Mouse (Mus musculus): ENCODE results near the gene Zfpm1. TPM values are rescaled to one million over a fixed set of nuclear protein-coding genes. Genes with fewer than 3 reads are reported as not detected.
A peak's percentile ranks its signal among the peaks of the same experiment; 100 is the strongest.

Zfpm1 gene
- total RNA-seq, 2 experiments from 2014 or later, result 25.5 to 26.9 TPM

- peak; percentile 89 to 91 for DNase-seq
- intact Hi-C loops (cut with DNase I), result loop anchor here (1.0 to 5.0 kb wide), 3 partner anchors 60 to 174 kb away; no protein-coding TSS in a partner anchor
Measured at GRCm38 (mm10) chr8:122273152-122273551, 8.8 kb upstream of the Zfpm1 start.

DNA sequence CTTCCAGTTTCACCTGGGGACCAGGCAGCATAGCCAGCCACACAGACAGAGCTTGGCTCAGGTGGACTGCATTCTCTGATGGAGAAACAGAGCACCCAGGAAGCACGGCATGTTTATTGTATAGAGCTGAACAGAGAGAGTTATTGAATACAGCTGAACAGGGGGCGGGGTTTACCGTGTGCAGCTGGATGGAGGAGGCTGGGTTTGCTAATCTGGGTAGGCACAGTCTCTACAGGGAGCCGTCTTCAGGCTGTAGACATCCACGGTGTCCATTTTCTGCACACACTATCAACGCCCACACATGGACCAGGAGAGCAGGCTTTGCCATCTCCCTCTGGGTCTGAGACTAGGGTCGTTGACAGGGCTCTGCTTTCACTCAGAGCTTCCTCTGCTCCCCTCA, 8.1 kb upstream of the Zfpm1 start:
- DNase-seq, result no peak
- intact Hi-C loops (cut with DNase I), result loop anchor here (1.0 to 5.0 kb wide), 3 partner anchors 59 to 173 kb away; no protein-coding TSS in a partner anchor

- DNase-seq, result no peak
- intact Hi-C loops (cut with DNase I), result loop anchor here (5.0 kb wide), 1 partner anchor 172 kb away; no protein-coding TSS in a partner anchor
Measured at GRCm38 (mm10) chr8:122274651-122275391, 7.1 kb upstream of the Zfpm1 start.

DNA sequence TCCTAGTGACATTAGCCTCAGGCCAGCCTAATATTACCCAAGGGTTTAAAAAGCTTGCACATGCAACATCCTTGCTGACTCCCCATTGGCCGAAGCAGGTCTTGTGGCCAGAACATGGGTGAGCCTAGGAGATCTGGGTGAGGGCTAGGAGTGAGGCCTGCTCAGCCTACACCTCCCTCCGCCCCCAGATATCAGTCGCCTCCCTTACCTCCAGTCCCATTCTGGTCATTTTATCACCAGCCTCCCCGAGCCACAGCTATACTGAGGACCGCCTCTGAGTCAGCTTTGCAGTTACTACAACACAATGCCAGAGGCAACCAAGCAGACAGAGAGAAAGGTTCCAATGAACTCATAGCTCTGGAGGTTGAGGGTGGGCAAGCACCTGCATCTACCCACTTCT, 5.6 kb upstream of the Zfpm1 start:
- intact Hi-C loops (cut with DNase I), result no loop called here
- DNase-seq, result no peak

DNA sequence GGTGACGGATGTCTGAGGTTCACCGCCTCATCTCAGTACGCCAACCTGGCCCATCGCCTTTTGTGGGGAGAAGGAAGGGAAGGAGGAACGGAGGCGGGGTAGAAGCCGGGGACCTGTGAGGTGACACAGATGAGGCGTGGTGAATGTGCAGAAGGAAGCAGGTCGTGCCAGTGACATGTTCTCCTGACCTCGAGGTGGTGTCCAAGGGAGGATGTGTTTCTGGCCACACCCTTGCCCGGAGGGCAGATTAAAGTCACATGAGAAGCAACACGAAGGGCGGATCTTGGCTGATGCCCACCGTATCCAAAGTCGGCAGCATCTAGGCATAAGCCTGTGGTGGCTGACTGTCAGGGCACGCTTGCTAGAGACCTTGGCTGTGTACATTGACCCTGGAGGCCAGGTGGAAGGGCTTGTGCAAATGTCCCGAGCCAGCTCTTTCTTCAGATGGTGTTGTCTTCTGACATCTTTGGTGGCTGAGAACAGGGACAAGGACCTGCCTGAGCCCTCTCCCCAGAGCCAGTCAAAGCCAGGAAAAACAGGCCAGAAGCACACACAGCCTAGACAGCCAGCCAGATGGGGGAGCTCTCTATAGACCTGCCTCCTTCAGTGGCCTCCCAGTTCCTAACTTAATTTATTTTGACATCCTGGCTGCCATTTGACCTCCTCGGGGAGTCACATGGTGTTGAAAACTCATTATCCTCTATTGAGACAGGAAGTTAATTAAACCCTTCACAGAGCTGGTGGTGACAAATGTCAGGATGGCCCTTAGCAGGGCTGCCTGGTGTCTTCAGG, 4.5 kb upstream of the Zfpm1 start:
- intact Hi-C loops (cut with DNase I), result no loop called here
- DNase-seq, result no peak

- intact Hi-C loops (cut with DNase I), result no loop called here
Measured at GRCm38 (mm10) chr8:122280156-122280555, 1.8 kb upstream of the Zfpm1 start.

DNA sequence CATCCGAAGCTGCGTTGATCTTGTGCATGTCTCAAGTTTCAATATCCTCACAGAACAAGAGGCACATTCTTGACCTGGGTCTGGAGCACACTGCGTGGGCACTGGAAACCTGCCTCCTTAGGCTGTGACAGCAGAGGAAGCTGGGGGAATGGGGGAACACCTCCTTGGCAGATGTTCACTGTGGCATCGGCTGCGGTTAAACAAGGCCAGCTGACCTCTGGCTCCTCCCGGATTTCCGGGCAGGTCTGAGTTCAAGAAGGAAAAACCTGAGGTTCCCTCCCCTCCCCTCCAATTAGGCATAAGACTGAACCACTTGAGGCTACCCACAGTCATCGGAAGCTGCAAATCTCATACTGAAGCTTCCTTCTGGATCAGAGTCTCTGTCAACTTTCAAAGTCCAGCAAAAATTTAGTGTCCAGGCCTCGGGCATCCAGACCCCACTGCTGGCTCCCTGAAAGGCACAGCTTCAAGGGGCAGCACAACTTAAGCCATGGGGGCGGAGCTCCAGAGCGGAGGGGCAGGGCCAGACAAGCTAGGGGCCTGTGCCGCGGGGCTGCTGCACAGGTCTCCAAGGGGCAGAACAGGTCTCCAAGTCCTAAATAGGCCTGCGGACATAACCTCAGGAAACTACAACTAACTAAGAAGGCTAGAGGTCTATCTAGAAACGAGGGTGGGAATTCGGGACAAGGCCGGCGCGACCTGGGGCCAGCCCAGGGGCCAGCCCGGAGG, 1.2 kb upstream of the Zfpm1 start:
- intact Hi-C loops (cut with DNase I), result no loop called here
- no peak for DNase-seq

More at GRCm38 (mm10) chr8:122280156-122280555, 1.8 kb upstream of the Zfpm1 start:
- DNase-seq, result no peak

DNA sequence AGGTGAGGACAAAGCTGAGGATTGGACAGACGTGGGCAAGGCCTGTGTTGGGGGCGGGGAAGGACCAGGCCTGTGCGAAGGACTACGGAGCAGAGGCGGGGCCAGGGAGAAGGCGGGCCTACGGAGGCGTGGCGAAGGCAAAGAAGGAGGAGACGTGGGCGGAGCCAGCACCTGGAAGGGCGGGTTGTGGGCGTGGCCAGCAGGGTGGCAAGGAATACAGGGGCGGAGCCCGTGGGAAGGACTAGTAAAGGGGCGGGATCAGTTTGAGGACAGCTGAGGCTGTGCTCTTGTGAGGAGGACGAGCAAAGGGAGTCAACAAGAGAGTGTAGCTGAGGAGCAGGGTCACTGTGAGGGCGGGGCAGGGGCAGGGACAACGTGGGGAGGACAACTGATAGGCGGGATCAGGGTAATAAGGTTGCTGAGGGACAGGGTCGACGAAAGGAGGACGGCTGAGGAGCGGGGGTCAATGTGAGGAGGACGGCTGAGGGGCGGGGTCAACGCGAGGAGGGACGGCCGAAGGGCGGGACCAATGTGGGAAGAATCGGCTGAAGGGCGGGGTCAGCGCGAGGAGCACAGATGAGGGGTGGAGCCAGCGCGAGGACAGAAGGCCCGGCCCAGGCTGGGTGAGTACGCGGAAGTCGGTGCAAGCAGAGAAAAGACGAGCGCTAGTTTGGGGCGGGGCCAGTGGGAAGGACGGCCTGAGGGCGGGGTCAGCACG, 465 bp upstream of the Zfpm1 start:
- intact Hi-C loops (cut with DNase I), result no loop called here
- peak; percentile 100 for DNase-seq

DNA sequence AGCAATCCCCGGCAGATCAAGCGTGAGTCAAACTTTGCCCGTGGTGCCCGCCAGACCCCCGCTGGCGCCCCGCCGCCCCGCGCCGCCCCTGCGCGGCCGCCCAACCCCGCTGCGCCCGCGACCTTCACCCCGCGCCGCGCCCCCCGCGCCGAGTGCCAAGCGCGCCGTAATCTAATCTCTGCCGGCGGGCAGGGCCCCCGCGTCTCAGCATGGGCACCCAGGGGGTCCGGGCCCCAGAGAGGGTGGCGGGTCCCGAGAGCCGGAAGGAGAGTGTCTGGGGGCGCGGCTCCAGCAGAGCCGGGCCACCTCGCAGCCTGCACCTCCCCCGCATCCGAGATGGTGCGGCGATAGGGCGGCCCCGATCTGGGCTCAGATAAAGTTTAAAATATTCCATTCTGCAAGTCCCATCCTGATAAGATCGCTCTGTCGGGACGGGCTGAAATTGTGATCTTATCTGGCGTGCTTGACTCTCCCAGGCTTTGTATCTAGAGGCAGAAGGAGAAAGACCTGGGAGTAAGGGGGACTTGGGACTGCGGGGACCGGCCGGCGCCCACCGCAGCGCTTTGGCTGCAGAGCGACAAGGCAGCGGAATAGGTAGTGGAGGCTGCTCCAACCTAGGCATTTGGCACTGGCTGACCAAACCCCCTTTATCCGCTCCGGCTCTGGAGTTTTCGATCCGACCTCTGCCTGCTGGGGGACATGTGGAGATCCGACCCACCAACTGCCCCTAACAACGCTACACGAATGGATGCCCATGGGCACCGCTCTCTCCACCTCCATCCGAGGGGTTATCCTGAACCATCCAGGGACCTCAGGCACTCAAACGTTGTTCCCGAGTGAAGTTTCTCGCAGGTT, 787 bp downstream of the Zfpm1 start:
- DNase-seq, result peak; percentile 45 to 51

GRCm38 (mm10) chr8:122283356-122284202, 1.6 kb downstream of the Zfpm1 start:
- intact Hi-C loops (cut with DNase I), result loop anchor here (2.0 kb wide), 1 partner anchor 39 kb away; no protein-coding TSS in a partner anchor

More for the DNA sequence above, 787 bp downstream of the Zfpm1 start:
- intact Hi-C loops (cut with DNase I), result no loop called here

DNA sequence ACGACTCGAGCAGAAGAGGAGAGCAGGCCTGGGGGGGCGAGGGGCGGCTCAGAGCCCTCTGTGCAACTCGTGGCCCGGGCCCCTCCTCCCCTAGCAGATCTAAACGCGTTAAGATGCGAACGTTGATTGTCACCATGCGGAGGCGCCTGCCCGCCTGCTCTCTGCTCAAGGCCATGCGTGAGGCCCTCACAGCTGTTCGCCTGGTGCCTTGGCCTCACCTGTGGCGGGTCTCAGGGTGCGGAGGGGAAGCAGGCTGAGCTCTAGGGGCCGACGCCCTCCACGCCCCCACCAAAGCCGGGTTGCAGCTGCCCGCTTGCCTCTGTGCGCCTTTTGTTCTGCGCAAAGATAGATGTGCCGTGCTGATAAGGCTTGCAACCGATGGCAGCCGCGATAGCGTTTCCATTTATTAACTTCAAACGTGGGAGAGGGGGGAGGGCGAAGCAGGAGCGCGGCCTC, 2.3 kb downstream of the Zfpm1 start:
- DNase-seq, result peak; percentile 35 to 39
- intact Hi-C loops (cut with DNase I), result loop anchor here (2.0 kb wide), 1 partner anchor 39 kb away; no protein-coding TSS in a partner anchor

More at GRCm38 (mm10) chr8:122283356-122284202, 1.6 kb downstream of the Zfpm1 start:
- peak; percentile 81 to 82 for DNase-seq

- DNase-seq, result no peak
- intact Hi-C loops (cut with DNase I), result loop anchor here (2.0 kb wide), 1 partner anchor 38 kb away; no protein-coding TSS in a partner anchor
Measured at GRCm38 (mm10) chr8:122284659-122285261, 2.8 kb downstream of the Zfpm1 start.

DNA sequence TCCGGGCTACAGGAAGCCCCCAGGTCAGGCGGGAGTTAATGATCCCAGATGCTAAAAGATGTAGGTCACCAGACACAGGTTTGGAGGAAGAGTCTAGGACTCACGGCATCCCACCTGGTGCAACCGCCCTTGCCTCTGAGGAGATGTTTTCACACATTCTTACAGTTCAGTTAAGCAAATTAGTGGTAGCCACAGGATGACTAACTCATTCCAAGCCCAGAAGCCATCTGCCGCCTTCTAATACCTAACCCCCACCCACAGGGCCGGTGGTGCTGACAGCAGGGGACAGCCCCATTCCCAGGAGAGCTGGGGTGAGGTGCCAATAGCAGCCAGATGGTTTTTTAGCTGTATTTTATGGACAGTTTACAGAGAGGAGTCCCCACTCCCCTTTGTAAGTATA, 3.8 kb downstream of the Zfpm1 start:
- DNase-seq, result no peak
- intact Hi-C loops (cut with DNase I), result loop anchor here (2.0 kb wide), 1 partner anchor 37 kb away; no protein-coding TSS in a partner anchor

DNA sequence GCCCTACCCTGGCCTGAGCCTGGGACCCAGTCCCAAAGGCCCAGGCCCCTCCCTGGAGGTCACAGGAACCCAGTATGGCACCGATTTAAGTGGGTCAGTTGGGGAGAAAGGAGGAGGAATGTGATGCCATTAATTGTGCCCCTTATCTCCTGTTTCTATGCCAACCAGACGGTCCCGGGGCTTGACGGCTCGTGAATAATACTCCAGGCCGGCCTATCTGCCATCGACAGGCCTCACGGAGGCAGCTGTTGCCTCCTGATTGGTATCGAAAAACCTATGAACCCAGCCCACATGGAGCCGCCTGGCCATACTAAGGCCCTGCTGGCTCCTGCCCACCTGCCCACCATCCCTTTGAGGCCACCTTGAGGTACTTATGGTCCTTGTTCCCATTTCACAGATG, 5.0 kb downstream of the Zfpm1 start:
- intact Hi-C loops (cut with DNase I), result no loop called here
- no peak for DNase-seq

DNA sequence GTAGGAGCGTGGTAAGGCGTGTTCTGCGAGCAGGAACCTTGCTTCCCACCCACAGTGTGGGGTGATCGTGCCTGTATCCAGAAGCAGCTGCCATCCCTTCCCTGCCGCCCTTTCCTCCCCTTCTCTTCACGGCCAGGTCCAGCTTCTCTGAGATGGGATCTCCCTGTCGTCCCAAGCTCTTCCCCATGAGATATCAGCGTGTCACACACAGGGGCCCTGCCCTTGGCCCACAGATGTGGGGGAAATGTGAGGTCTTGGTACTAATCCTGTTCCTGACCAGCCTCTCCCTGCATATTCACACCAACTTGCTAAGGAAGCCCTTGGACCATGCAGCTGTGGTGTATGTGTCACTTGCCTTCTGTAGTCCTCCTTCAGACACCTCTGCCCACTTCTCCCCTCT, 5.8 kb downstream of the Zfpm1 start:
- DNase-seq, result no peak
- intact Hi-C loops (cut with DNase I), result no loop called here

- intact Hi-C loops (cut with DNase I), result no loop called here
- no peak for DNase-seq
Measured at GRCm38 (mm10) chr8:122288344-122288743, 6.4 kb downstream of the Zfpm1 start.

DNA sequence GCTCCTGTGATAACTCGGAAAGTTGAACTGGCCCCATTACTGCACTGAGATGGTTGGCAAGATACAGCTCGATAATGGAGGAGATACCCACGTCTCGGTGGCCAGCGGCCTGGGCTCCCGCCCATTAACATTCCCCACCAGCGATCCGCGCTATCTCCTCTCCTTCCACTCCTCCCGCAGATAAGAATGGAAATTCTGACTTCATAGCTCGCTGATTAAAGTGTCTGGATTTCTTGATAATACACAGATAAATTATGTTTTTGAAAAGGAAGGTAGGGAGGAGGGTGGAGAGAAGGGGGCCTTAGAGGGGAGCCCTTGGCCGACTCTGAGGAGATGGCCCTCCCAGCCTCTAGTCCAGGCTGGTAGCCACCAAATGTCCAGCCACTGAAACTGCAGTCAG, 9.1 kb downstream of the Zfpm1 start:
- no peak for DNase-seq
- intact Hi-C loops (cut with DNase I), result no loop called here

GRCm38 (mm10) chr8:122291549-122291948, 9.6 kb downstream of the Zfpm1 start:
- no peak for DNase-seq
- intact Hi-C loops (cut with DNase I), result no loop called here

Measured in heart, postnatal 14 days (tissue).